Mouse (Mus musculus) naive thymus-derived CD4-positive, alpha-beta T cell, adult 2 months (primary cell): ENCODE results near the gene Aspa.
A peak's percentile ranks its signal among the peaks of the same experiment; 100 is the strongest.
"Not testable (repeated sequence)": the region's sequence is repeated elsewhere in the genome, so short reads cannot be mapped to it uniquely, and the experiment has no call there.

Source experiments
- DNase-seq: peaks from one replicate; pipeline ENCODE4 v3.0.0-alpha.2; 2011; ENCODE audit warnings: low read depth

The Aspa gene

GRCm38 (mm10) chr11:73329442-73329841 lies at the start of gene Aspa, which contains the start of the genes Gm49340 and Spata22:
TSS of gene Aspa (minus strand) at chr11:73329596.
TSS of gene Gm49340 (plus strand) at chr11:73329741.
TSS of gene Spata22 (plus strand) at chr11:73329741.
- no peak for DNase-seq

GRCm38 (mm10) chr11:73370946-73371345 lies 41.5 kb upstream of the Aspa start, which contains the start of gene Olfr376:
TSS of gene Olfr376 (plus strand) at chr11:73371246.
- no peak for DNase-seq

GRCm38 (mm10) chr11:73350483-73350882 lies 21.1 kb upstream of the Aspa start, which contains the start of gene Olfr20:
TSS of gene Olfr20 (plus strand) at chr11:73350783.
- DNase-seq = no peak

GRCm38 (mm10) chr11:73336919-73337318 lies 7.5 kb upstream of the Aspa start:
- no peak for DNase-seq

GRCm38 (mm10) chr11:73333357-73333756 lies 4.0 kb upstream of the Aspa start:
- DNase-seq = no peak

- DNase-seq = no peak
Observed at GRCm38 (mm10) chr11:73327361-73327760, 2.0 kb downstream of the Aspa start.

GRCm38 (mm10) chr11:73326485-73326886 lies 2.9 kb downstream of the Aspa start:
- no peak for DNase-seq

GRCm38 (mm10) chr11:73323906-73324830 lies 5.2 kb downstream of the Aspa start:
- DNase-seq = no peak

GRCm38 (mm10) chr11:73321064-73321463 lies 8.3 kb downstream of the Aspa start:
- not testable (repeated sequence) for DNase-seq

GRCm38 (mm10) chr11:73318581-73318980 lies 10.8 kb downstream of the Aspa start:
- not testable (repeated sequence) for DNase-seq

GRCm38 (mm10) chr11:73315961-73316360 lies 13.4 kb downstream of the Aspa start:
- DNase-seq = no peak

GRCm38 (mm10) chr11:73303123-73303522 lies 26.3 kb downstream of the Aspa start:
- DNase-seq = no peak

- DNase-seq = no peak
Observed at GRCm38 (mm10) chr11:73289621-73290020, 39.8 kb downstream of the Aspa start.

GRCm38 (mm10) chr11:73284351-73284750 lies 45.0 kb downstream of the Aspa start:
- DNase-seq = no peak

GRCm38 (mm10) chr11:73283926-73284325 lies 45.5 kb downstream of the Aspa start:
- DNase-seq = no peak

GRCm38 (mm10) chr11:73283369-73283768 lies 46.0 kb downstream of the Aspa start:
- no peak for DNase-seq

GRCm38 (mm10) chr11:73281528-73282027 lies 47.8 kb downstream of the Aspa start:
- peak; percentile 70 for DNase-seq

- DNase-seq = peak; percentile 36
Observed at GRCm38 (mm10) chr11:73280710-73281109, 48.7 kb downstream of the Aspa start.

- no peak for DNase-seq
Observed at GRCm38 (mm10) chr11:73274821-73275220, 54.6 kb downstream of the Aspa start.

- no peak for DNase-seq
Observed at GRCm38 (mm10) chr11:73267267-73267666, 62.1 kb downstream of the Aspa start, which contains the start of gene Trpv3. TSS of gene Trpv3 (plus strand) at chr11:73267388.

GRCm38 (mm10) chr11:73261385-73261784 lies 68.0 kb downstream of the Aspa start:
- DNase-seq = no peak

- no peak for DNase-seq
Observed at GRCm38 (mm10) chr11:73260457-73260856, 68.9 kb downstream of the Aspa start.

- DNase-seq = no peak
Observed at GRCm38 (mm10) chr11:73258664-73259063, 70.7 kb downstream of the Aspa start.
